Mouse (Mus musculus) forelimb bud, embryonic 11.5 days (tissue): ENCODE results near the gene P2rx6.

Source experiments
- DNase-seq: peaks from one replicate; pipeline ENCODE4 v3.0.0-alpha.2; 2012; ENCODE audit warnings: low read depth, low spot score

P2rx6 gene

DNA sequence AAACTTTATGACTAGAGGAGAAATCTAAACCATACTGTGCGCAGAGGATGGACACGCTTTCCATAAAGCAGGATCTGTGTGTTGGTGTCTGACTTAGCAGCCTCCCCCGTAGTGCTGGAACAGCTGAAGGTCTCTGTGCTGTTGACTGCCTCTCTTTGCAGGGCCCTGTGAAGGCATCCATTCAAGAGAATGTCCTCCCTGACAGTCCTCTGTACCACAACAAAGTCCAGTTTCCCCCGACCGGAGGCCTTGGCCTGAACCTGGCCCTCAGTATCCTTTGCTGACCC lies 64.5 kb downstream of the P2rx6 start:
- no peak for DNase-seq
